Mouse (Mus musculus) liver, embryonic 14.5 days (tissue): ENCODE results near the gene Ccdc159.

Experiments
- CTCF ChIP-seq: IDR thresholded peaks from 2 replicates; pipeline ENCODE4 v1.5.1; 2016; ENCODE audit warnings: antibody characterized with exemption, low read depth, control low read depth
- EP300 ChIP-seq: IDR thresholded peaks from 2 replicates; pipeline ENCODE4 v1.6.1; 2016; ENCODE audit warnings: antibody characterized with exemption, low read depth

DNA sequence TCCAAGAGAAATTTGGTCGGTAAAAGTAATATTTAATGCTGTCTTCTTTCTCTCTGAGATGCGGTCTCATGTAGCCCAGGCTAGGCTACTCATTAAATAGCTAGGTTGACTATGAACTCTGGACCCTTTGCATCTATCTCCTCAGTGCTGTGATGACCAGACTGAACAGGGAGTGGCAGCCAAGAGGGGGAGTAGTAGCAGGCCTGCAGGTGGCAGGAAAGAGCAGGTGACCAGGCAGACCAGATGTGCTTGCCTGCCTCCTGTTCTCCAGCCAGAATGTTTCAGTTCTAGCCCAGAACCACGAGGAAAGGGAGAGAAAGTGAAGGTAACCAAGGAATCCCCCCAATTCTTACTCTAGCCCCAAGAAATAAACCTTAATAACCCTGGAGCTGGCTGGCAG lies 38.0 kb upstream of the Ccdc159 start:
- TF ChIP-seq CTCF (peak; percentile 53), EP300 (no peak)
